Mouse (Mus musculus) embryonic fibroblast, embryonic 13.5 days (primary cell): ENCODE measurements at regions not wholly inside any gene's neighbourhood (a gene's known extent, or its start where the extent isn't known, plus 50 kb on each side); places are given as distances from the start of the nearest gene placed in this dataset.
A peak's percentile ranks its signal among the peaks of the same experiment; 100 is the strongest.

ENCODE experiments used
- H3K27ac ChIP-seq: 2 replicates; pipeline ENCODE4 v1.5.1; 2012; ENCODE audit warnings: low read length, control low read depth, inconsistent platforms; ENCODE audit not compliant: insufficient read depth
- H3K4me1 ChIP-seq: 2 replicates; pipeline ENCODE4 v1.6.1; 2011; ENCODE audit warnings: low read length; ENCODE audit not compliant: control insufficient read depth, insufficient read depth
- H3K4me3 ChIP-seq: 2 replicates; pipeline ENCODE4 v1.5.1; 2011; ENCODE audit warnings: mild to moderate bottlenecking, control low read depth, low read length; ENCODE audit not compliant: insufficient read depth
- CTCF ChIP-seq: IDR thresholded peaks from 2 replicates; pipeline ENCODE4 v1.5.1; 2011; ENCODE audit warnings: mild to moderate bottlenecking, control low read depth, low read length, moderate library complexity, borderline replicate concordance; ENCODE audit not compliant: insufficient read depth
- POLR2A ChIP-seq: IDR thresholded peaks from 2 replicates; pipeline ENCODE4 v1.6.1; 2011; ENCODE audit warnings: low read depth, mild to moderate bottlenecking, control low read depth, low read length, moderate library complexity

- TF ChIP-seq CTCF (no peak), POLR2A (no peak)
- no peak overlapping the region for H3K4me3 ChIP-seq
- peak overlapping the region; percentile 16; the same call in 1 of the 2 replicates for H3K27ac ChIP-seq
- H3K4me1 ChIP-seq: peaks cover 19% of the 10 kb centered on the region
Observed at GRCm38 (mm10) chr5:4485542-4486390, 272.1 kb downstream of the Fzd1 start.

- Histone ChIP-seq H3K4me3 (no peak overlapping the region), H3K27ac (no peak overlapping the region)
Observed at GRCm38 (mm10) chr5:4484780-4485179, 273.1 kb downstream of the Fzd1 start.

GRCm38 (mm10) chr5:4484151-4484550 lies 273.7 kb downstream of the Fzd1 start:
- no peak overlapping the region for H3K4me3 ChIP-seq
- H3K27ac ChIP-seq: no peak overlapping the region
- peaks cover 13% of the 10 kb centered on the region for H3K4me1 ChIP-seq
- no peak for TF ChIP-seq POLR2A
- no peak for TF ChIP-seq CTCF

More at GRCm38 (mm10) chr5:4484780-4485179, 273.1 kb downstream of the Fzd1 start:
- peaks cover 18% of the 10 kb centered on the region for H3K4me1 ChIP-seq
- TF ChIP-seq CTCF (no peak), POLR2A (no peak)

- H3K27ac ChIP-seq: no peak overlapping the region
- H3K4me1 ChIP-seq: no peaks in the 10 kb centered on the region
- no peak overlapping the region for H3K4me3 ChIP-seq
- TF ChIP-seq CTCF (no peak), POLR2A (no peak)
Observed at GRCm38 (mm10) chr5:4474255-4474654, 282.1 kb downstream of the Mterf1b start.
